Mouse (Mus musculus): ENCODE measurements around the gene Nanog. TPM values are rescaled to one million over a fixed set of nuclear protein-coding genes. Genes with fewer than 3 reads are reported as not detected.

Gene Nanog
- polyA plus RNA-seq (2012; rRNA removed) = 0.08 TPM in 1 of 2 replicates, not detected in the other

GRCm38 (mm10) chr6:122707036-122707800 lies at the start of gene Nanog:
TSS of gene Nanog (plus strand) at chr6:122707489.
- Histone ChIP-seq H3K4me3 (ENCODE audit: control insufficient read depth, insufficient read depth, low read length) (no peak within 1 kb of the TSS), H3K36me3 (ENCODE audit: control insufficient read depth, insufficient read depth, low read length) (no peaks in the 10 kb centered on the region), H3K27me3 (ENCODE audit: control insufficient read depth, insufficient read depth, low read length) (no peaks in the 10 kb centered on the region), H3K27ac (ENCODE audit: control insufficient read depth, insufficient read depth, low read length) (no peak within 1 kb of the TSS), H3K4me1 (replicated peaks; ENCODE audit: control insufficient read depth, insufficient read depth, low read length) (no peaks in the 10 kb centered on the region)
- no peak for TF ChIP-seq POLR2A (IDR thresholded peaks at IDR 0.05; ENCODE audit: control insufficient read depth, extremely low read depth, insufficient read depth, low read length, poor library complexity)
- TF ChIP-seq CTCF (IDR thresholded peaks at IDR 0.05; ENCODE audit: borderline replicate concordance, control insufficient read depth, extremely low read depth, insufficient read depth, low read length, poor library complexity) = no peak
- 50% methylated on average over 12 of the region's 12 CpGs for WGBS
- DNase-seq = no peak

GRCm38 (mm10) chr6:122657630-122658029 lies 49.7 kb upstream of the Nanog start:
- no peaks in the 10 kb centered on the region for H3K27me3 ChIP-seq (ENCODE audit: control insufficient read depth, insufficient read depth, low read length)
- no peak overlapping the region for H3K4me3 ChIP-seq (ENCODE audit: control insufficient read depth, insufficient read depth, low read length)
- TF ChIP-seq CTCF (IDR thresholded peaks at IDR 0.05; ENCODE audit: borderline replicate concordance, control insufficient read depth, extremely low read depth, insufficient read depth, low read length, poor library complexity) (no peak), POLR2A (IDR thresholded peaks at IDR 0.05; ENCODE audit: control insufficient read depth, extremely low read depth, insufficient read depth, low read length, poor library complexity) (no peak)
- no peak overlapping the region for H3K27ac ChIP-seq (ENCODE audit: control insufficient read depth, insufficient read depth, low read length)
- no peaks in the 10 kb centered on the region for H3K36me3 ChIP-seq (ENCODE audit: control insufficient read depth, insufficient read depth, low read length)
- no peak for DNase-seq
- 11% methylated on average over 5 of the region's 5 CpGs for WGBS
- no peaks in the 10 kb centered on the region for H3K4me1 ChIP-seq (replicated peaks; ENCODE audit: control insufficient read depth, insufficient read depth, low read length)

DNA sequence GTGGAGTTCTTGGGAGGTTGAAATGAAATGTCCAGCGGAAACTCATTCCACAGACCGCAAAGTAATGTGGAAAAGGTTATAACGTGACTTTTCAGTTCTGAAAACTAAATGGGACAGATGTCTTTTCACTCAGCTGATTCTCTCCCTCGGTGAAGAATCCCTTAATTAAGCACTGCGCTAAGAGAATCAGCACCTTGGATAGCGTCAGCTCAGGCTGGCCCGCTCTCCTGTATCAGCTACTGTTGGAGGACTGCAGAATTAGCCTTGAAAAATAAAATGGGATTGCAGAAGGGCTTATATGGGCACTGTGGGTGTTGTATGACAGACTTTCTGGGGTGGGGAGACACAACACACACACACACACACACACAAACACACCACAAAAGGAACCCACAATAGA lies 47.7 kb upstream of the Nanog start:
- TF ChIP-seq POLR2A (IDR thresholded peaks at IDR 0.05; ENCODE audit: control insufficient read depth, extremely low read depth, insufficient read depth, low read length, poor library complexity) (no peak), CTCF (IDR thresholded peaks at IDR 0.05; ENCODE audit: borderline replicate concordance, control insufficient read depth, extremely low read depth, insufficient read depth, low read length, poor library complexity) (no peak)
- Histone ChIP-seq H3K36me3 (ENCODE audit: control insufficient read depth, insufficient read depth, low read length) (no peaks in the 10 kb centered on the region), H3K4me3 (ENCODE audit: control insufficient read depth, insufficient read depth, low read length) (no peak overlapping the region), H3K27ac (ENCODE audit: control insufficient read depth, insufficient read depth, low read length) (no peak overlapping the region), H3K4me1 (replicated peaks; ENCODE audit: control insufficient read depth, insufficient read depth, low read length) (no peaks in the 10 kb centered on the region), H3K27me3 (ENCODE audit: control insufficient read depth, insufficient read depth, low read length) (no peaks in the 10 kb centered on the region)
- DNase-seq = no peak
- WGBS = 29% methylated on average over 7 of the region's 7 CpGs

GRCm38 (mm10) chr6:122660601-122661379 lies 46.5 kb upstream of the Nanog start:
- Histone ChIP-seq H3K4me1 (replicated peaks; ENCODE audit: control insufficient read depth, insufficient read depth, low read length) (no peaks in the 10 kb centered on the region), H3K27ac (ENCODE audit: control insufficient read depth, insufficient read depth, low read length) (no peak overlapping the region), H3K4me3 (ENCODE audit: control insufficient read depth, insufficient read depth, low read length) (no peak overlapping the region), H3K27me3 (ENCODE audit: control insufficient read depth, insufficient read depth, low read length) (no peaks in the 10 kb centered on the region), H3K36me3 (ENCODE audit: control insufficient read depth, insufficient read depth, low read length) (no peaks in the 10 kb centered on the region)
- DNase-seq = peak; percentile 40
- 46% methylated on average over 8 of the region's 8 CpGs for WGBS
- TF ChIP-seq POLR2A (IDR thresholded peaks at IDR 0.05; ENCODE audit: control insufficient read depth, extremely low read depth, insufficient read depth, low read length, poor library complexity) = no peak
- TF ChIP-seq CTCF (IDR thresholded peaks at IDR 0.05; ENCODE audit: borderline replicate concordance, control insufficient read depth, extremely low read depth, insufficient read depth, low read length, poor library complexity) = no peak

DNA sequence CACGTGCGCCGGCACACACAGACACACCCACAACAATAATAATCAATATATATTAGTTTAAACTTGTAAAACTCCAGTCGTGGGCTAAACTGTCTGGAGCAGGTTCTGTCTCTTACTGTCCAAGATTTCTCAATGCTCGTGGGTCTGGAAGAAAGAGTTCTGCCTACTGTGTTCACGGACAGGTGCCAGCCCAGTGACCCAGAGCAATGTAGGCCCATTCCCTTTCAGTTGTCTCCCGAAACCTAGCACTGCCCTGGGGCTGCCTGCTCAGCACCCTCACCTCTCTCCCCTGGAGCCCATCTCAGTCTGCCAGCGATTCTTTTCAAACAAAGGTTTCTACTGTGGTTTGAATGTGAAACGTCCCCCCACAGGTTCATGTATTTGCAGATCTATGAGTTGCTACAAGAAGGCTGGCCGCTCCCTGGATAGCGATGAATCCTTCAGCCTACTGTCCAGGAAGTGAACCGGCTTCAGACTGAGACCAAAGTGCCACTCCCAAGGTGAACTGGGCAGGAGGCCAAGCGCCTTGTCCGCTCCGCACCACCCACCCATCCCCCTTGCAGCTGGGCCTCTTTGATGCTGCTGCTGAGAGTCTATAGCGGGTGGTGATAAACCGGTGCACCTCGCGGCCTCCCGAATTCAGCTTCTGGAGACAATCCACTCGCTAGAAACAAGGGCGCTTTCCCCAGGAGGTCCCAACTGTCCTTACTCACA lies 44.6 kb upstream of the Nanog start:
- 68% methylated on average over 22 of the region's 22 CpGs for WGBS
- Histone ChIP-seq H3K27ac (ENCODE audit: control insufficient read depth, insufficient read depth, low read length) (no peak overlapping the region), H3K4me1 (replicated peaks; ENCODE audit: control insufficient read depth, insufficient read depth, low read length) (no peaks in the 10 kb centered on the region), H3K27me3 (ENCODE audit: control insufficient read depth, insufficient read depth, low read length) (no peaks in the 10 kb centered on the region), H3K4me3 (ENCODE audit: control insufficient read depth, insufficient read depth, low read length) (no peak overlapping the region), H3K36me3 (ENCODE audit: control insufficient read depth, insufficient read depth, low read length) (no peaks in the 10 kb centered on the region)
- TF ChIP-seq CTCF (IDR thresholded peaks at IDR 0.05; ENCODE audit: borderline replicate concordance, control insufficient read depth, extremely low read depth, insufficient read depth, low read length, poor library complexity) (no peak), POLR2A (IDR thresholded peaks at IDR 0.05; ENCODE audit: control insufficient read depth, extremely low read depth, insufficient read depth, low read length, poor library complexity) (no peak)
- DNase-seq = no peak

DNA sequence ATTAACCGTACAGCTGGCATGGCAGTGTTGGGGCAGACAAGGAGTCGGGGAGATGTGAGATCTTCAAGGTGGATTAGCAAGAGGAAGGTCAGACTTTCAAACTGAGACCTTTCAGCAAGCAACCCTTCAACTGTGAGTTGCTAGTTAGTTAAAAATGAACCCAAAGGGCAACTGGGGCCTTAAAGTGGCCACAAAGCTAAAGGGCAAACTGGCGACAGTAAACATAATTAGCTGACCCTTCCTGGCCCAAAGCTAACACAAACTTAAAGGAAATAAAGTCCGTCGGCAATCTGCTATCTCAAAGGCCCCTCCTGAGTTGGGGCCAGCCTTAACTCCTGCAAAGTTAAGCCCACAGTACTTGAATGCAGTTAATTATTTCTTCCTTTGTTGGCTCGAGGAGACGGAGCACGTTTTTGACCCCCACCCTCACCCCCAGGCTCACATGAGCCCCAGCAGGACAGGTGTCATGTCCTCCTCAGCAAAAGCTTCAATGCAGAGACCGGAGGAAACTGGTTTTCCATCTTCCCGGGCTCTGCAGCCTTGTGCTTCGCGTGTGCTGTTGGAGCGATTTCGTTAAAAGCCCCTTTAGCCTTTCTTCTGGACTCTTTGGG lies 43.6 kb upstream of the Nanog start:
- H3K27ac ChIP-seq (ENCODE audit: control insufficient read depth, insufficient read depth, low read length) = no peak overlapping the region
- no peak for DNase-seq
- H3K27me3 ChIP-seq (ENCODE audit: control insufficient read depth, insufficient read depth, low read length) = no peaks in the 10 kb centered on the region
- H3K36me3 ChIP-seq (ENCODE audit: control insufficient read depth, insufficient read depth, low read length) = no peaks in the 10 kb centered on the region
- H3K4me3 ChIP-seq (ENCODE audit: control insufficient read depth, insufficient read depth, low read length) = no peak overlapping the region
- whole genome bisulfite sequencing = 74% methylated on average over 14 of the region's 14 CpGs
- no peaks in the 10 kb centered on the region for H3K4me1 ChIP-seq (replicated peaks; ENCODE audit: control insufficient read depth, insufficient read depth, low read length)
- TF ChIP-seq POLR2A (IDR thresholded peaks at IDR 0.05; ENCODE audit: control insufficient read depth, extremely low read depth, insufficient read depth, low read length, poor library complexity) = no peak
- no peak for TF ChIP-seq CTCF (IDR thresholded peaks at IDR 0.05; ENCODE audit: borderline replicate concordance, control insufficient read depth, extremely low read depth, insufficient read depth, low read length, poor library complexity)
